Mouse (Mus musculus) liver, embryonic 14.5 days (tissue): Measurements from ENCODE around the gene Nr1h3.

Experiments used
- CTCF ChIP-seq: IDR thresholded peaks from 2 replicates; pipeline ENCODE4 v1.5.1; 2016; ENCODE audit warnings: antibody characterized with exemption, low read depth, control low read depth
- EP300 ChIP-seq: IDR thresholded peaks from 2 replicates; pipeline ENCODE4 v1.6.1; 2016; ENCODE audit warnings: antibody characterized with exemption, low read depth

DNA sequence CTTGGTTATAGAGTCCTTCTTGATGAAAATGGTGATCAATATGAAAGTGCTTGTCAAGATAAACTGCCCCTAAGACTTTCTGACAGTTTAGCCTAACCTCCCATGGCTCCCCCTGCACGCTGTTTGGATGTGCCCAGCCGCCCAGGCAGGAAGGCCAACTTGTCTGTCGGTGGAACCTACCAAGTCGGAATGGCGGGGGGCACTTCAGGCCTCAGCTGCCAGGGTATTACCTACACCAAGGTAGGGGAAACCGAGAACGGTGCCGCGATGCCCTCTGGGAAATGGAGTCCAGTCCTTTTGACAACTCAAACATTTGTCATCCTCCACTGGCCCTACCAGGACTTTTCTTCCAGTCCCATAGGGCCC lies 19.5 kb downstream of the Nr1h3 start:
- TF ChIP-seq CTCF (0 out of 2 replicates have a peak, but pooled peaks have one; percentile 13), EP300 (no peak)
